Mouse (Mus musculus) gastrocnemius, postnatal 25 days (tissue): Measurements from ENCODE around the gene Gm14569. TPM values are rescaled to one million over a fixed set of nuclear protein-coding genes. Genes with fewer than 3 reads are reported as not detected.

Experiments used
- microRNA-seq, 2 experiments: library from miRNA; unstranded; fragments of <30 nt; microRNA quantifications; one replicate each; pipeline ENCODE4 v1.2.0; 2021; ENCODE audit warnings: borderline replicate concordance in 2 of 2
- total RNA-seq, 2 experiments: library from RNA; stranded (reverse); gene quantifications; 1 replicate in 1 of 2; 2 replicates in 1 of 2; pipeline ENCODE4 v1.2.3; 2021

The Gm14569 gene
- total RNA-seq, 2 experiments from 2014 or later: not detected

Small RNA genes lying within 50 kb of the gene (microRNA-seq; reads per million reads assigned to microRNA genes)
- gene Gm44485: 0 reads per million in 2 experiments

Other genes with a start within 250 kb of the Gm14569 start
- gene Lonrf3, start 163.5 kb downstream of the Gm14569 start, total RNA-seq: 1 to 10 TPM; 2.4 TPM
- not detected for gene Gm6268, start 90.5 kb downstream of the Gm14569 start, total RNA-seq
- gene Pgrmc1, start 106.4 kb upstream of the Gm14569 start, total RNA-seq: 10 to 100 TPM in 1 of 2 experiments, 1 to 10 TPM in 1; 7.2 to 11.7 TPM
- 1 to 10 TPM; 1.6 to 1.8 TPM for gene Akap17b, start 153.6 kb upstream of the Gm14569 start, total RNA-seq